Mouse (Mus musculus): ENCODE data around the gene Il1f8.
"Not testable (repeated sequence)": the region's sequence is repeated elsewhere in the genome, so short reads cannot be mapped to it uniquely, and the experiment has no call there.

Gene Il1f8

DNA sequence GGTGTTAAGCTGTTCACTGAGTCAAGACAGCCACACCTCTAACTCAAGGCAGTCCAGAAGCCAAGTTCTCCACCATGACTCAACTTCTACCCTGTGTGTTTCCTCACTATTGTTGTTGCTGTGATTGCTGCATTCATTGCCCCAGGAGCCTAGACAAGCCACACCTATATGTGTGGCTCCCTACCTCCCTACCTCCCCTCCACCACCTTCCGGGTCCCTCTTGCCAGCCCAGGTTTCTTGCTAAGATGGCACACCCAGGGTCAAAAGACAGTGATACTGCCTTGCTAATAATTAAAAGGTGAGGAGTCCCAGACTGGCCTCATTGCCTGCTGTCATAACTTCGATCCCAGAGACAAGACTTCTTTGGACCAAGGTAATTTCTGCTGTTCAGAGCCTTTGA, at the start of gene Il1f8:
Gene Il1f8, plus strand, starts transcription at position 301 of the 400 bp plus-strand sequence.
- DNase-seq (ENCODE audit: low read depth) = no peak

DNA sequence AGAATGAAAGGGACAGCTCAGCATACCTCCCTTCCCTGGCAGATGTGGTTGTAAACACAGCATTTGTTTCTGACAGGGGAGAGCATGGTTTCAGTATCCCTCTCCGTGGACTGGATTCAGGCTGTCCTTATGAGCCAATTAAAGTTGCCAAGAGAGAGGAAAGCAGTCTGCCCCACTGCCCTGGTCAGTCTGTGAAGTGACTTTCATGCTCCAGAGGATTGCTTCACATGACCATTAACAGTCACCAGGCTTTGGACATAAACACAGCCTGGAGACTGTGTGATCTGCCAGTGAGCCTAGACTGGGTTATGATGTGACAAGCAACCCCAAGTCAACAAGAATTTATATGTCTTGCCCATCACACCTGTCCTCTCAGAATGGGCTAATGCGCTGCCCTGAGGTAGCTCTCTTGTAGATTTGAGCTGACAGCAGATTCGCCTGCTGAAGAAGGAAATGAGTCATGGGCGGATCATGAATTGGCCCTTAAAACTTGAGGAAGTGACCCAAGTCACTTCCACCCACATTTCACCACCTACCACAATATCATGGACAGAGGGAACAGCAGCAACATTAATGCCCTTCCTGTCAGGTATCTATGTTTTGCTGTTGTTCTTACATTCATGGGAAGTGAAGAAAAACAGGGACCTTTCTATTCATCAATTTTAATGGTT, 49.2 kb upstream of the Il1f8 start:
- no peak for DNase-seq (ENCODE audit: low read depth)

DNA sequence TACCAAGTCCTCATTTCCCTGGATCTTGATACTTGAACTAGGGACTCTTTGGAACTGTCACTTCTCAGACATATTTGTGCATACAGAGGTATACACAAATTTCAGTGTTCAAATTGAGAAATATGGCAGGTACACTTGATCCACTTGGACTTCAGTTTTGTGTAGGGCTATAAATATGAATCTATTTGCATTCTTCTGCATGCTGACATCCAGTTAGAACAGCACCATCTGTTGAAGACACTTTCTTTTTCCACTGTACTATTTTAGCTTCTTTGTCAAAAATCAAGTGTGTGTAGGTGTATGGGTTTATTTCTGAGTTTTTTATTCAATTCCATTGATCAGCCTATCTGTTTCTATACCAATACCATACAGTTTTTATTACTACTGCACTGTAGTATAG, 43.9 kb upstream of the Il1f8 start:
- no peak for DNase-seq (ENCODE audit: low read depth)

DNA sequence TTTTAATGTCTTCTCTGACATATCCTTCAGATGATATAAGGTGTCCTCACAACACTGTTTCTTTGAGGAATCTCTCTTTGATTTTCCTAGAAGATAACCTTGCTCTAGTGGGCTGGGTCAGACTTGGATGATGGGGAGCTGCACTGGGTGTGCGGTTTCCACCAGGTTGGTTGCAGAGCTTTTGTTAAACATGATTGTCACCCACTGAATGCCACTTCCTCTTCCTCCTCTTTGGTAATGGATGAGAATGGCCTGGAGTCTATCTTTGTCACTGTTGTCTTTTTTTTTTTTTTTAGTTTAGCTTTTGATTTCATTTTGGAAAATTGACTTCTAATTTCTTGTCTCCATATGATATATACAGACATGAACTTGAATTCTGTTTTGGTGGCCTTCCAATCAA, 18.6 kb upstream of the Il1f8 start:
- no peak for DNase-seq (ENCODE audit: low read depth)

DNA sequence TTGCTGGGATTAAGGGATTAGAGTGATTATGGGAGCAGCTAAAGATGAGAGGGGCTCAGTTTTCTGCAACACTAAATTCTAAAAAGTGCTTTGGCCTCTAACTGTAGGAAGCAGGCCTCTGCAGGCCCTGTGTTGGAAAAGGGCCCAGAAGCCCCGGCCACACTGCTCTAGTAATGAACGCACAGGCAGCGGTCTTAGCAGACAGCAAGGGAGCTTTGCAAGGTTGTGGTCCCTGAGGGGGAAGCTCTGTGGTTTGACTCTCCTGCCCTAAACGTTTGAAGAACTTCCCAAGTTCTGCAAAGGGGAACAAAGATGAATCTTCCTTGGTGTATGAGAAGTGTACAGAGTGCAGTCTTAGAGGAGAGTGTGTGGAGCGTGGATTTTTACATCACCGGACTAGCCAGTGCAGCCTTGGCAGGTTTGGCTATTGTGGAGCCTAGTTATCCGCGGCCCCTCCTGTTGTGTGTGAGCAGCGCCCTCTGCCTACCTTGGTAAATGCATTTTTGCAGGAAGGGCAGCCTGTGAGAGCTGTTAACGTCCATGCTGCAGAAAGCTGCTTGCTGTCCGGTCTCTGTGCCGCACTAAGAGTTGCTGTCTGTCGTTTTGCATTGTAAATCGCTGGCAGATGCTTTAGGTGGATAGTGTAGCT, 28.8 kb downstream of the Il1f8 start:
- not testable (repeated sequence) for DNase-seq (ENCODE audit: low read depth)

DNA sequence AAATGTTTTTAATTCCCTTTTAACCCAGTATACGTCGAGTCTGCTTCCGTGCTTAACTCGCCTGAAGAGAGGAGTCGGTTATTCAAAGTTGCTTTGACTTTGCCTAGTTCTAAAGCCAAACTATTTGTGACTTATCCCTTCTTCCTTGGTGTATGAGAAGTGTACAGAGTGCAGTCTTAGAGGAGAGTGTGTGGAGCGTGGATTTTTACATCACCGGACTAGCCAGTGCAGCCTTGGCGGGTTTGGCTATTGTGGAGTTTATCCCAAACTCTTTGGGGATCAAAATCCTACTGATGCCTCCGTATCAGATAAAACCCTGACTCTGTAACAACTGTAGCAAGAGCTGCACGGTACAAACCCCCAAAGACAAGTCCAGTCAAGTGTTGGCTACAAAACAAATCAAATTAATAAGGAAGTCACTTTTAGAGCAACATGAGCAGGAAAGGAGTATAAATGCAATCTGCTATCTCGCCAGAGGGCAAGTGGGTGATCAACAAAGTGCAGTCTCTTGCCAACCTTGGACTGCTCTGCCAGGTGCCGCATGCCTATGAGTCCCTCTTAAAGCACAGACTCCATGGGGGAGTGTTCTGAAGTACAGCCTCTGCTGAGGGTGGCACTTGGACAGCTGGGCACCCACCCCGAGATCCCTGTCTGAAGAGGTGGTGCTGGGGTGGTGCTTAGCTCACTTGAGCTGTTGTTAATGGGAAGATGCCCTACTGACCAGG, 29.6 kb downstream of the Il1f8 start:
- DNase-seq (ENCODE audit: low read depth) = not testable (repeated sequence)

DNA sequence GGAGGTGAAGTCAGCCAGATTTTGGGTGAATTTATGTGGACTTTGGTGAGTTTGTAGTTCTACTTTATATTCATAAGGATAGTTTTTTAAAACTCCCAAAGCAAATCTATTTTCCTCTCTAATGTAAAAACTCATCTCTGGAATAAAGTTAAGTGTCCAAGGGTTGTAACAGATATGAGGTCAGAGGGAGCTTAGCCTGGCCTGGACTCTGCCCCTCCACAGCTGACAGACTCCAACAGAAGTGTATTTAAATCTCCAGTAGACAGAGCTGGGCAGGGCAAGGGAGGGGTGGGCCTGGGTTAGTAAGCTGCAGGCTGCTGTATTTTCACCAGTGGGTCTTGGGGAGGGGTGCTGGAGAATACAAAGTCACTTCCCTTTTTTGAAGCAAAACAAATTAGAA, 31.1 kb downstream of the Il1f8 start:
- not testable (repeated sequence) for DNase-seq (ENCODE audit: low read depth)

DNA sequence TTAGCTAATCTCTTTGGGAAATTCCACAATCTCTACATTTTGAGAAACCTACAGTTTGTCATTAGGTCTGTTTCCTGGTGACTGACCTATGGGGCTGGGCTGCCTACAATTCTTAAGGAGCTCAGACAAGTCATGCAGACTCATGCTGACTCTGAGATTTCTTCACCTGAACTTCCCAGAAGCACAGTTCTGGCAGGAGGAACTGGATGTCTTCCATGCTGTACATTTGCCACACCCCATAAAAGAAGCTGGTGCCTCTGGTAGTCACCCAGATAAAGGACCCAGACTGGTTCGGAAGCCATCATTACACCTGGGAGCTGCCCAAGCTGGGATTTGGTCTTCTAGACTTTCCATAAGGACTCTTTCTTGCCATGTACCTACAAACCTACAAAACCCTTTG, 33.2 kb downstream of the Il1f8 start, which contains the start of gene Il1f9:
Gene Il1f9, plus strand, starts transcription at position 301 of the 400 bp plus-strand sequence.
- DNase-seq (ENCODE audit: low read depth) = no peak

DNA sequence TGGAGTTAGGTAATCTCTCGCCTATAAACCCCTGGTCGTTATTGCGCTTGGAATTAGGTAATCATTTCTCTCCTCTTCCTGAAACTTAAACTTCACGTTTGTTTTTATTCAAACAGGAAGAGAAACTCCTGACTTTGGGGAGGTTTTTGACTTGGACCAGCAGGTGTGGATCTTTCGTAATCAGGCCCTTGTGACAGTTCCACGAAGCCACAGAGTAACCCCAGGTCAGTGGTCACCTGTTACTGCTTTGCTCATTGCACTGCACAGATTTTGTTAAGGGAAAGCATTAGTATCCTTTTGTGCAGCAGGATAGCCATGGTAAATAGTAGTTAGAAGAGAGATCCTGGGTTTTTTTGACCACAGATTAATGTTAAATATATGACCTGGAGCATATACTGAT, 34.6 kb downstream of the Il1f8 start:
- DNase-seq (ENCODE audit: low read depth) = no peak

DNA sequence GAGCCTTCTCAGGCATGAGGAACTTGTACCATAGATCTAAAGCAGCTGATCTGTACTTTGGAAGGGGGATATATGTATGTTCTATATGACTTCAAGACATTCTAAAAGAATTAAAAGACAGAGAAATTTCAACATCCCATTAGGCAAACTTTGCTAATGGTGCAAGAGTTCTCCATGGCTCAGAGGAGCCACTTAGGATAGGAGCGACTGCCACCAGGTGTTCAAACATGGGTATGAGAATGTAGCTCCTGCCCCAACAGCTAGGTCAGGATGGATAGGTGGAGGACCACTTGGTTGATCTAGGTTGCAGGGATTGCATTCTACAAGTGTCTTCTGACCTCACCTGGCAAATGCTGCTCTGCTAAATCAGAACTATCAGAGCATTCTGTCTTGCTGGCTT, 35.2 kb downstream of the Il1f8 start:
- DNase-seq (ENCODE audit: low read depth) = no peak
